Mouse (Mus musculus) embryonic facial prominence, embryonic 15.5 days (tissue): Measurements from ENCODE around the gene Tet2. TPM values are rescaled to one million over a fixed set of nuclear protein-coding genes. Genes with fewer than 3 reads are reported as not detected.
"Not testable (repeated sequence)": the region's sequence is repeated elsewhere in the genome, so short reads cannot be mapped to it uniquely, and the experiment has no call there.

ENCODE experiments used
- ATAC-seq: fragments of 200-750 bp; cut with Nextera tagmentation; 2 replicates; pipeline ENCODE4 v1.8.0; 2017; ENCODE audit warnings: low read depth, moderate TSS enrichment; ENCODE audit not compliant: insufficient number of reproducible peaks, low FRiP score, low TSS enrichment
- H3K27ac ChIP-seq: fragments of 300-500 bp; sonication (generic); replicated peaks from 2 replicates; pipeline ENCODE4 v1.5.1; 2015; ENCODE audit warnings: mild to moderate bottlenecking, inconsistent platforms
- H3K27me3 ChIP-seq: fragments of 300-500 bp; sonication (generic); 2 replicates; pipeline ENCODE4 v1.6.1; 2015; ENCODE audit warnings: inconsistent platforms
- H3K36me3 ChIP-seq: fragments of 300-500 bp; sonication (generic); 2 replicates; pipeline ENCODE4 v1.6.1; 2015; ENCODE audit warnings: mild to moderate bottlenecking, inconsistent platforms
- H3K4me1 ChIP-seq: fragments of 300-500 bp; sonication (generic); 2 replicates; pipeline ENCODE4 v1.6.1; 2015; ENCODE audit warnings: inconsistent platforms
- H3K4me2 ChIP-seq: fragments of 300-500 bp; sonication (generic); replicated peaks from 2 replicates; pipeline ENCODE4 v1.6.1; 2015; ENCODE audit warnings: mild to moderate bottlenecking, inconsistent platforms
- H3K4me3 ChIP-seq: fragments of 300-500 bp; sonication (generic); replicated peaks from 2 replicates; pipeline ENCODE4 v1.5.1; 2015; ENCODE audit warnings: mild to moderate bottlenecking, inconsistent platforms
- H3K9ac ChIP-seq: fragments of 300-500 bp; sonication (generic); 2 replicates; pipeline ENCODE4 v1.6.1; 2015; ENCODE audit warnings: inconsistent platforms
- H3K9me3 ChIP-seq: fragments of 300-500 bp; sonication (generic); replicated peaks from 2 replicates; pipeline ENCODE4 v1.6.1; 2016; ENCODE audit warnings: inconsistent platforms
- WGBS: fragments of 180-500 bp; shearing (Covaris S2); methylation state at CpG from one replicate; pipeline ENCODE4 v1.1.7; 2015; 5-methylcytosine and 5-hydroxymethylcytosine counted together
- polyA plus RNA-seq: library from polyadenylated mRNA; unstranded; fragments of >200 nt; fragmentation: Nextera tagmentation; extraction: Ambion mirVana; gene quantifications from 2 replicates; pipeline ENCODE4 v1.2.1, GENCODE M21; 2015

Tet2 gene
- polyA plus RNA-seq, 1 experiment from 2014 or later, result 18.4 TPM

DNA sequence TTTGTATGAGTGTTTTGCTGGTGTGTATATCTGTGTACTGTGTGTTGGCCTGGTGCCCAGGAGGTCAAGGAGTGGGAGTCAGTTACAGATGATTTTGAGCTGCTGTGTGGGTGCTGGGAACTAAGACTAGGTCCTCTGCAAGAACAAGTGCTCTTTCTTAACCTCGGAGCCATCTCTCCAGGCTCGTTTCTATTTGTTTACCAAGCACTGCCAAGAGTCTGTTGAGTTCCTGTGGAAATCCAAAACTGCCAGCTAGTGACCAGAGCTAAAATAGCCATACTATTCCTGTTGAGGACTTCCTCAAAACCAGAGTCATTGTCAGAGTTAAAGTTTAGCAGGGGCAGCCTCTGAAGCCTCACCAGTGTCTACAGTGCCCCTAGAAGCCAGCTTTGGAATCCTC, 1.9 kb upstream of the Tet2 start:
- Histone ChIP-seq H3K4me1 (no peaks in the 10 kb centered on the region), H3K27me3 (no peaks in the 10 kb centered on the region), H3K4me2 (no peak overlapping the region), H3K9me3 (no peaks in the 10 kb centered on the region), H3K27ac (no peak overlapping the region), H3K4me3 (no peak overlapping the region), H3K9ac (no peak overlapping the region), H3K36me3 (no peaks in the 10 kb centered on the region)
- 56% methylated on average over 2 of the region's 2 CpGs for WGBS
- no peak for ATAC-seq

GRCm38 (mm10) chr3:133545304-133545666, 346 bp upstream of the Tet2 start:
- 11% methylated on average over 6 of the region's 6 CpGs for WGBS
- H3K4me1 ChIP-seq, result 0 out of 2 replicates have a peak, but pooled peaks cover 2% of the 10 kb centered on the region
- peak overlapping the region; percentile 72 for H3K4me2 ChIP-seq
- H3K9ac ChIP-seq, result peak overlapping the region; percentile 85; the same call in 1 of the 2 replicates
- no peak for ATAC-seq
- peak overlapping the region; percentile 98 for H3K27ac ChIP-seq
- no peaks in the 10 kb centered on the region for H3K27me3 ChIP-seq
- peak overlapping the region; percentile 78 for H3K4me3 ChIP-seq
- no peaks in the 10 kb centered on the region for H3K36me3 ChIP-seq
- H3K9me3 ChIP-seq, result no peaks in the 10 kb centered on the region

DNA sequence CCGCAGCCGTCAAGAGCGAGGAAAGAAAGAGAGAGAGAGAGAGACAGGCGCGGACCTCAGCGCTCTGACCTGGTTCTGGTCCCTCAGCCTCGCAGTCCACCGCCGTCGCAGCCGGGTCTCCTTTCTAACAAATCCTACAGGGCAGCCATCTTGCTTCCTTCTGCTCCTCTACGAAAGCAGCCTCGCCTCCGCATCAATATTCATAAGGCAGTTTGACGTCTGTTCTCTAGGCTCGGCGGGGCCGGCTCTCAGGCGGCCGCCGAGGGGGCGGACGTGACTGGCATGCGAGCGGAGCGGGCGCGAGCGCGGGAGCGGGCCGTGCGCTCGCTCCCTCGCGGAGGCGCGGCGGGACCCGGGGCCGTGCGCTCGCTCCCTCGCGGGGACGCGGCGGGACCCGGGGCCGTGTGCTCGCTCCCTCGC, 798 bp downstream of the Tet2 start:
- Histone ChIP-seq H3K9ac (peak overlapping the region; percentile 85), H3K4me1 (0 out of 2 replicates have a peak, but pooled peaks cover 8% of the 10 kb centered on the region), H3K27me3 (no peaks in the 10 kb centered on the region), H3K9me3 (no peaks in the 10 kb centered on the region), H3K36me3 (no peaks in the 10 kb centered on the region), H3K27ac (peak overlapping the region; percentile 98), H3K4me3 (peak overlapping the region; percentile 78), H3K4me2 (peak overlapping the region; percentile 72)
- under 1% methylated on average over 48 of the region's 52 CpGs for WGBS
- ATAC-seq, result peak; percentile 93

DNA sequence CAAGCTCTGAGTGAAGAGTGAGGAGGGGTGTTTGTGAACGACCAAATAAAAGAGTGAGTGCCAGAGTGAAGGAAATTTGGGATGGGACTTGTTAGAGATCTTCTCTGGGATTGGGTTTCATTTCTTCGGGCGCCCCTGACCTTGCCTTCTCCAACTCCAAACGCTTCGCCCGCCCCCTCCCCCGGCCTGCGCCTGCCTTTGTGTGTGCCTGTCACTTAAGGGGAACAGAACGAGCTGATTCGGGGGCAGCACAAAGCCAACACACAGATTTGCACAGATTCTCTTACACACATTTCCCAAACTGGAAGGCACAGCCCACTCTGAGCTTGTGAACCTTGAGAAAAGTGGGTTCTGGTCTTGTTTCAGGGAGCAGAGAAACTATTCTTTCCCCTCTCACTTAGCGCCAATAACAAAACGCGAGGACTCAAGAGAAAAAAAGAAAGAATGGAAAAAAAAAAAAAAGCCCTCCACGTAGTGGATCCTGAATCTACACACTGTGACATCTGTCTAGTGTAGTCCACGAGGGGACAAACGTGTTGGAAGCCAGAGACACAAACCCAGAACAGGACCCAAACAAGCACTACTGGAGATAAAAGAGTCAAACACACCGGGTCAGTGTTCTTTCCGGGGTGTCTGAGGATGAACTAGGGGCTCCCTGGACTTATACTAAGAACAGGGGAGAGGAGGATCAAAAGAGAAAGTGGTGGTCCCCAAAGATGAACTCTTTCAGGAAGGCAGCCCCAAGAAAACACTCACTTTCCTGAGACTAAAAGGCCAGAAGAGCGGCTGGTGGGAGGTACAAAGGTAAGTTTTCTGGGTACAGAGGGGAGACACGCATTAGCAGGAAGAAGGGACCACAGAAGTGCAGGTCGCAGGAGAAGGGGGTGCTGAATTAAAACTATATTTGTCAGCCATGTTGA, 1.6 kb downstream of the Tet2 start:
- no peaks in the 10 kb centered on the region for H3K9me3 ChIP-seq
- peak overlapping the region; percentile 78 for H3K4me3 ChIP-seq
- 0 out of 2 replicates have a peak, but pooled peaks cover 8% of the 10 kb centered on the region for H3K4me1 ChIP-seq
- WGBS, result 0% methylated on average over 21 of the region's 21 CpGs
- H3K27ac ChIP-seq, result peak overlapping the region; percentile 98
- ATAC-seq, result no peak
- peak overlapping the region; percentile 85 for H3K9ac ChIP-seq
- H3K27me3 ChIP-seq, result no peaks in the 10 kb centered on the region
- H3K36me3 ChIP-seq, result 0 out of 2 replicates have a peak, but pooled peaks cover 3% of the 10 kb centered on the region
- peak overlapping the region; percentile 72 for H3K4me2 ChIP-seq

DNA sequence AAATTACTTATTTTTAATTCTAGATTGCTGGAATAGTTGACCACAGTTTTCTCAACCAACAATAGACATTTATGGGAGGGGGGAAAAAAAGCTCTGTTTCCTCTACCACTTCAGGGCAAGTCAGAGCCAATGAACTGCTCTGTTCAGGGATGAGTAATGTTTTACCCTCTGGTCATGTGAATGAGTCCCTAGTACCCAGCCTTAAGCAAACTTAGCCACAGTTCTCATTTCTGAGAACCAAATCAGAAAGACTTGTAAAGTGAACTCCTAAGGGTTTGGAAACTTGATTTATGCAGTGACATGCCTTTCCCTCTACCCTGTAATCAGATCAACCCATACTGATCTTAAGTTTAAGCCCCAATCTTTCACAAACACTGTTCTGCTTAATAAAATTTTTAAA, 2.9 kb downstream of the Tet2 start:
- Histone ChIP-seq H3K27ac (no peak overlapping the region), H3K4me1 (0 out of 2 replicates have a peak, but pooled peaks cover 8% of the 10 kb centered on the region), H3K9ac (no peak overlapping the region), H3K4me3 (peak overlapping the region; percentile 11; the same call in 1 of the 2 replicates), H3K4me2 (peak overlapping the region; percentile 17; the same call in 1 of the 2 replicates), H3K36me3 (peaks cover 8% of the 10 kb centered on the region), H3K27me3 (no peaks in the 10 kb centered on the region), H3K9me3 (no peaks in the 10 kb centered on the region)
- no peak for ATAC-seq

GRCm38 (mm10) chr3:133541000-133541399, 3.9 kb downstream of the Tet2 start:
- H3K27ac ChIP-seq, result no peak overlapping the region
- H3K4me1 ChIP-seq, result 0 out of 2 replicates have a peak, but pooled peaks cover 8% of the 10 kb centered on the region
- no peaks in the 10 kb centered on the region for H3K27me3 ChIP-seq
- H3K9ac ChIP-seq, result no peak overlapping the region
- H3K4me2 ChIP-seq, result no peak overlapping the region
- H3K36me3 ChIP-seq, result peaks cover 13% of the 10 kb centered on the region
- no peaks in the 10 kb centered on the region for H3K9me3 ChIP-seq
- no peak overlapping the region for H3K4me3 ChIP-seq
- ATAC-seq, result no peak

- Histone ChIP-seq H3K4me1 (0 out of 2 replicates have a peak, but pooled peaks cover 8% of the 10 kb centered on the region), H3K9ac (no peak overlapping the region), H3K4me3 (no peak overlapping the region), H3K27ac (no peak overlapping the region), H3K4me2 (no peak overlapping the region), H3K36me3 (peaks cover 13% of the 10 kb centered on the region), H3K9me3 (no peaks in the 10 kb centered on the region), H3K27me3 (no peaks in the 10 kb centered on the region)
- no peak for ATAC-seq
- 66% methylated on average over 4 of the region's 4 CpGs for WGBS
Measured at GRCm38 (mm10) chr3:133539991-133540390, 4.9 kb downstream of the Tet2 start.

- not testable (repeated sequence) for H3K9me3 ChIP-seq, H3K4me3 ChIP-seq, ATAC-seq, H3K9ac ChIP-seq, H3K4me2 ChIP-seq, H3K27ac ChIP-seq, H3K27me3 ChIP-seq
- H3K36me3 ChIP-seq, result peaks cover 13% of the 10 kb centered on the region
- 89% methylated on average over 4 of the region's 4 CpGs for WGBS
- H3K4me1 ChIP-seq, result peaks cover 17% of the 10 kb centered on the region
Measured at GRCm38 (mm10) chr3:133538499-133538898, 6.4 kb downstream of the Tet2 start.

- 83% methylated on average over 6 of the region's 6 CpGs for WGBS
- Histone ChIP-seq H3K4me1 (peaks cover 18% of the 10 kb centered on the region), H3K4me2 (no peak overlapping the region), H3K4me3 (no peak overlapping the region), H3K27me3 (no peaks in the 10 kb centered on the region), H3K9ac (no peak overlapping the region), H3K36me3 (peaks cover 13% of the 10 kb centered on the region), H3K9me3 (no peaks in the 10 kb centered on the region), H3K27ac (no peak overlapping the region)
- no peak for ATAC-seq
Measured at GRCm38 (mm10) chr3:133535644-133536043, 9.3 kb downstream of the Tet2 start.

- Histone ChIP-seq H3K9ac (no peak overlapping the region), H3K4me2 (no peak overlapping the region)
- ATAC-seq, result no peak
Measured at GRCm38 (mm10) chr3:133534066-133534465, 10.9 kb downstream of the Tet2 start.

GRCm38 (mm10) chr3:133533272-133533995, 11.5 kb downstream of the Tet2 start:
- WGBS, result 55% methylated on average over 11 of the region's 11 CpGs
- Histone ChIP-seq H3K27me3 (no peaks in the 10 kb centered on the region), H3K9ac (no peak overlapping the region), H3K27ac (no peak overlapping the region), H3K4me2 (no peak overlapping the region), H3K4me3 (no peak overlapping the region), H3K9me3 (no peaks in the 10 kb centered on the region), H3K4me1 (peaks cover 11% of the 10 kb centered on the region), H3K36me3 (peaks cover 9% of the 10 kb centered on the region)
- ATAC-seq, result no peak

More at GRCm38 (mm10) chr3:133534066-133534465, 10.9 kb downstream of the Tet2 start:
- H3K9me3 ChIP-seq, result no peaks in the 10 kb centered on the region
- no peak overlapping the region for H3K27ac ChIP-seq
- peaks cover 11% of the 10 kb centered on the region for H3K4me1 ChIP-seq
- H3K27me3 ChIP-seq, result no peaks in the 10 kb centered on the region
- peaks cover 13% of the 10 kb centered on the region for H3K36me3 ChIP-seq
- H3K4me3 ChIP-seq, result no peak overlapping the region
- 43% methylated on average over 6 of the region's 6 CpGs for WGBS
